Mouse (Mus musculus) testis, adult 2 months (tissue): ENCODE data around the gene Fignl2.

ENCODE experiments used
- CTCF ChIP-seq: fragments of 200-500 bp; IDR thresholded peaks from 2 replicates; pipeline ENCODE4 v1.5.1; 2012; ENCODE audit warnings: low read depth, mild to moderate bottlenecking, inconsistent platforms, low read length, moderate library complexity; ENCODE audit not compliant: control insufficient read depth, insufficient read depth, insufficient replicate concordance
- POLR2A ChIP-seq: fragments of 200-500 bp; IDR thresholded peaks from 2 replicates; pipeline ENCODE4 v1.6.1; 2012; ENCODE audit warnings: low read depth, mild to moderate bottlenecking, inconsistent platforms, low read length, moderate library complexity; ENCODE audit not compliant: control insufficient read depth

DNA sequence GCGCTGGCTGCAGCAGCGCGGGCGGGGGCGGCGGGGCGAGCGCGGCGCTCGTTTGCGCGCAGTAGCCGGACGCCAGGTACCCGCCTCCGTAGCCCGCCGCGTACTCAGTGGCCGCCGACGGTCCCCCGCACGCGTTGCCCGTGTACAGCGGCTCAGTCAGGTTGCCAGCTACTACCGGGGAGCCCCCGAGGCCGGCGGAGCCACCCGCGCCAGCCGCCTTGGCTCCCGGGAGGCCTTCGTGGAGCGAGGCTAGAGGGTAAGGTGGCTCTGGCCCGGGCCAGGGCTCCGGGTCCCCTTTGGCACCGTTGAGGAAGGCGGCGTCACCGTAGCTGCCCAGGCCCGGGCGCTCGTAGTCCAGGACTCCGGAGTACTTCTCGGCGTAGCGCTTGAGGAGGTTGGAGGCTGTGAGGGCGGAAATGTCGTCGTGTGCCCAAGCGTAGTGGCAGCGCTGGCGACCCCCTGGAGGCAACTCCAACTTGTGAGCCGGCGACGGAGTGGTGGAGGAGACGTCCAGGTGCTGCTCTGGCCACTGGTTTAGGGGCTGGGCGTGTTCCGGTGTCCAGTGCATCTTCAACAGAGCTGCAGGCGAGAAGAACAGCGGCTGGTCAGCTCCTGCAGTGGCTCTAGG, 24.4 kb downstream of the Fignl2 start:
- TF ChIP-seq POLR2A, result no peak
- TF ChIP-seq CTCF, result no peak
